Comparison of ENCODE assay signal across 20 mouse cellular contexts in the genomic region with DNA sequence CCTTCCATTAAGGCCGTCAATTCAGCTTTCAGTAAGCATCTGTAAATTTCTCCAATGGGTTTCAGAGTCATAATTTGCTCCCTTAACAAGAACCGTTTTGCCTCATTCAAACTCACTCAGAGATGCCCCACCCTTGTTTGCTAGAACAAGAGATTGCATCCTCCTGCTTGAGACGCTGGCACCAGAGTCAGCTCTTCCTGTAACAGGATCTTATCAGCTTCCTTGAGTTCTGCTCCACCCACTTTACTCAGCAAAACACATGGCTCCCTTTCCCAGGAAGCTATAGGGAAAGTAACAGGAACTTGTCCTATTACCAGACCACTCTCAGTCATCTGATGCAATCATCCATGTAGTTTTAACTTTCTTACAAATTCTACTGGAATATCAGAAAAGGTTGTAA. TPM values are rescaled to one million over a fixed set of nuclear protein-coding genes. Genes with fewer than 3 reads are reported as not detected.
DNase-seq lines count a peak whose midpoint lies in the region; ATAC-seq and TF ChIP-seq lines count a peak whose summit lies in the region.
"Had no signal": no experiment of that assay in that cellular context is flagged by ENCODE, and none has a peak within 500 bp of the region (broad histone marks: within the 10 kb centered on the region; RNA-seq: fewer than 3 reads in every experiment).

No protein-coding gene starts in this region.

- no peak overlapping the region for H3K4me3 ChIP-seq in heart, embryonic 12.5 days
- no peak overlapping the region for H3K4me3 ChIP-seq in lung, adult 2 months (replicated peaks; ENCODE audit: extremely low read depth, low read depth, low read length)
- no peak overlapping the region for H3K4me3 ChIP-seq in intestine, embryonic 16.5 days (ENCODE audit: low read length)
- H3K4me3 ChIP-seq: embryonic facial prominence, embryonic 13.5 days; layer of hippocampus, adult 2 months had no signal

- H3K4me1 ChIP-seq in heart, embryonic 12.5 days (replicated peaks) = no peaks in the 10 kb centered on the region
- H3K4me1 ChIP-seq in lung, adult 2 months (ENCODE audit: control insufficient read depth, insufficient read depth, low read length) = peaks cover 7% of the 10 kb centered on the region; the same call in 1 of the 2 replicates
- H3K4me1 ChIP-seq in intestine, embryonic 16.5 days (ENCODE audit: control insufficient read depth, insufficient read depth, low read length) = no peaks in the 10 kb centered on the region
- H3K4me1 ChIP-seq: embryonic facial prominence, embryonic 13.5 days had no signal

- TF ChIP-seq CTCF in lung, adult 2 months (IDR thresholded peaks at IDR 0.05; ENCODE audit: insufficient read depth, low read length) = no peak

- no peaks in the 10 kb centered on the region for H3K9me3 ChIP-seq in heart, embryonic 12.5 days (replicated peaks)
- no peaks in the 10 kb centered on the region for H3K9me3 ChIP-seq in intestine, embryonic 16.5 days (ENCODE audit: control insufficient read depth, low read length)
- H3K9me3 ChIP-seq: embryonic facial prominence, embryonic 13.5 days had no signal

- no peak for ATAC-seq in heart, embryonic 12.5 days (ENCODE audit: insufficient number of reproducible peaks, low FRiP score)
- no peak for ATAC-seq in intestine, embryonic 16.5 days
- ATAC-seq: activated CD4-positive, CD25-positive, alpha-beta regulatory T cell, adult 4 months; forebrain, postnatal 0 days; hindbrain, embryonic 16.5 days; intestine, postnatal 0 days had no signal

- WGBS in heart, embryonic 12.5 days = 32% methylated on average over 3 of the region's 3 CpGs
- WGBS in lung, adult 2 months = 27% methylated on average over 3 of the region's 3 CpGs
- WGBS in intestine, embryonic 16.5 days = 34% methylated on average over 3 of the region's 3 CpGs

- H3K36me3 ChIP-seq in heart, embryonic 12.5 days = no peaks in the 10 kb centered on the region
- H3K36me3 ChIP-seq in intestine, embryonic 16.5 days (ENCODE audit: control insufficient read depth, insufficient read depth, low read length) = no peaks in the 10 kb centered on the region
- H3K36me3 ChIP-seq: embryonic facial prominence, embryonic 13.5 days had no signal

- H3K4me2 ChIP-seq in heart, embryonic 12.5 days = no peak overlapping the region
- no peak overlapping the region for H3K4me2 ChIP-seq in intestine, embryonic 16.5 days (ENCODE audit: low read depth, low read length)
- H3K4me2 ChIP-seq: embryonic facial prominence, embryonic 13.5 days; midbrain, embryonic 11.5 days had no signal

- no peak for TF ChIP-seq POLR2A in lung, adult 2 months (IDR thresholded peaks at IDR 0.05; ENCODE audit: borderline replicate concordance, extremely low read depth, low read depth, low read length)

- DNase-seq in heart, adult 18-20 months = peak; percentile 4 to 35
- peak; percentile 35 to 51 for DNase-seq in lung, adult 18-20 months
- DNase-seq in lung, adult 2 months = no peak
- DNase-seq in lung, postnatal 14 days = peak; percentile 24
- DNase-seq in c-Kit-positive CD71-positive TER-119-positive erythroid progenitor cells, embryonic 14.5 days (ENCODE audit: low spot score) = no peak
- DNase-seq: adrenal gland, postnatal 36 days; cerebellum, adult 18-20 months; cerebellum, postnatal 36 days; forebrain, postnatal 0 days; heart, postnatal 14 days; kidney, postnatal 10 days had no signal

- no peaks in the 10 kb centered on the region for H3K27me3 ChIP-seq in heart, embryonic 12.5 days (replicated peaks)
- no peaks in the 10 kb centered on the region for H3K27me3 ChIP-seq in intestine, embryonic 16.5 days (replicated peaks; ENCODE audit: control insufficient read depth, insufficient read depth, low read length)
- H3K27me3 ChIP-seq: embryonic facial prominence, embryonic 13.5 days had no signal

- H3K9ac ChIP-seq in heart, embryonic 12.5 days = no peak overlapping the region
- no peak overlapping the region for H3K9ac ChIP-seq in intestine, embryonic 16.5 days (ENCODE audit: low read depth, low read length)
- H3K9ac ChIP-seq: embryonic facial prominence, embryonic 13.5 days; forebrain, postnatal 0 days; liver, embryonic 14.5 days had no signal

- no peak overlapping the region for H3K27ac ChIP-seq in heart, embryonic 12.5 days (ENCODE audit: poor library complexity, severe bottlenecking)
- H3K27ac ChIP-seq in intestine, embryonic 16.5 days (ENCODE audit: low read length) = no peak overlapping the region
- H3K27ac ChIP-seq: embryonic facial prominence, embryonic 13.5 days; layer of hippocampus, adult 2 months; liver, embryonic 14.5 days had no signal

RNA-seq across cellular contexts. Expression of a gene that starts 52.7 kb away (rescaled TPM):
- 1 to 10 TPM; 6.7 to 7.2 TPM for total RNA-seq in heart, adult 18-20 months (2021)
- polyA plus RNA-seq in heart, embryonic 12.5 days (2016; fragmentation: Nextera tagmentation; extraction: Ambion mirVana) = 3.1 and 4.2 TPM in 2 replicates
- polyA plus RNA-seq in lung, adult 2 months (2012; rRNA removed) = 45.4 and 52.6 TPM in 2 replicates
- polyA plus RNA-seq in intestine, embryonic 16.5 days (2015; fragmentation: Nextera tagmentation; extraction: Ambion mirVana) = 2.9 and 3.0 TPM in 2 replicates
- polyA plus RNA-seq: activated CD4-positive, CD25-positive, alpha-beta regulatory T cell, adult 4 months had no signal

Comparison
In these comparisons a context has a peak if more than half of its experiments do, and no peak if none do; other contexts are left out.
1. DNase-seq: peak in heart, adult 18-20 months (2 of 2), lung, adult 18-20 months (2 of 2) and lung, postnatal 14 days (single experiment); none in lung, adult 2 months (single experiment) and c-Kit-positive CD71-positive TER-119-positive erythroid progenitor cells, embryonic 14.5 days (single experiment).